Mouse (Mus musculus): ENCODE results near the gene Wipf2. TPM values are rescaled to one million over a fixed set of nuclear protein-coding genes. Genes with fewer than 3 reads are reported as not detected.

Wipf2 gene
- polyA plus RNA-seq, 2 experiments = 4.7 to 10.5 TPM

GRCm38 (mm10) chr11:98892426-98892825, 29.0 kb downstream of the Wipf2 start:
- Histone ChIP-seq H3K4me3 (replicated peaks; ENCODE audit: low read length) (no peak overlapping the region), H3K27me3 (ENCODE audit: control insufficient read depth, insufficient read depth, low read length) (no peaks in the 10 kb centered on the region), H3K9me3 (ENCODE audit: control insufficient read depth, low read length) (no peaks in the 10 kb centered on the region), H3K4me2 (replicated peaks; ENCODE audit: low read depth, low read length, severe bottlenecking) (no peak overlapping the region), H3K4me1 (ENCODE audit: control insufficient read depth, insufficient read depth, low read length) (no peaks in the 10 kb centered on the region), H3K9ac (ENCODE audit: low read depth, low read length, severe bottlenecking) (no peak overlapping the region), H3K27ac (replicated peaks; ENCODE audit: low read depth, low read length) (no peak overlapping the region), H3K36me3 (ENCODE audit: control insufficient read depth, insufficient read depth, low read length) (peaks cover 80% of the 10 kb centered on the region)
- DNase-seq (ENCODE audit: low spot score) (no peak), ATAC-seq (ENCODE audit: low FRiP score, low read depth) (no peak)
- TF ChIP-seq POLR2A (IDR thresholded peaks at IDR 0.05; ENCODE audit: borderline replicate concordance, extremely low read depth, insufficient read depth, insufficient read length) = no peak
- WGBS = 38% methylated on average over 5 of the region's 5 CpGs

GRCm38 (mm10) chr11:98900529-98901125, 37.2 kb downstream of the Wipf2 start:
- Histone ChIP-seq H3K27ac (replicated peaks; ENCODE audit: low read depth, low read length) (no peak overlapping the region), H3K9ac (ENCODE audit: low read depth, low read length, severe bottlenecking) (no peak overlapping the region), H3K9me3 (ENCODE audit: control insufficient read depth, low read length) (no peaks in the 10 kb centered on the region), H3K4me3 (replicated peaks; ENCODE audit: low read length) (no peak overlapping the region), H3K36me3 (ENCODE audit: control insufficient read depth, insufficient read depth, low read length) (peaks cover 73% of the 10 kb centered on the region), H3K27me3 (ENCODE audit: control insufficient read depth, insufficient read depth, low read length) (no peaks in the 10 kb centered on the region), H3K4me2 (replicated peaks; ENCODE audit: low read depth, low read length, severe bottlenecking) (no peak overlapping the region), H3K4me1 (ENCODE audit: control insufficient read depth, insufficient read depth, low read length) (peaks cover 7% of the 10 kb centered on the region)
- ATAC-seq (ENCODE audit: low FRiP score, low read depth) (no peak), DNase-seq (ENCODE audit: low spot score) (no peak)
- WGBS = 81% methylated on average over 12 of the region's 12 CpGs
- TF ChIP-seq POLR2A (IDR thresholded peaks at IDR 0.05; ENCODE audit: borderline replicate concordance, extremely low read depth, insufficient read depth, insufficient read length) = no peak

- Histone ChIP-seq H3K4me2 (replicated peaks; ENCODE audit: low read depth, low read length, severe bottlenecking) (no peak overlapping the region), H3K9me3 (ENCODE audit: control insufficient read depth, low read length) (no peaks in the 10 kb centered on the region), H3K4me3 (replicated peaks; ENCODE audit: low read length) (no peak overlapping the region), H3K4me1 (ENCODE audit: control insufficient read depth, insufficient read depth, low read length) (peaks cover 7% of the 10 kb centered on the region), H3K36me3 (ENCODE audit: control insufficient read depth, insufficient read depth, low read length) (peaks cover 55% of the 10 kb centered on the region), H3K27me3 (ENCODE audit: control insufficient read depth, insufficient read depth, low read length) (no peaks in the 10 kb centered on the region), H3K9ac (ENCODE audit: low read depth, low read length, severe bottlenecking) (0 out of 2 replicates have a peak overlapping the region, but pooled peaks have one; percentile 7), H3K27ac (replicated peaks; ENCODE audit: low read depth, low read length) (peak overlapping the region; percentile 48; the same call in 1 of the 2 replicates)
- TF ChIP-seq POLR2A (IDR thresholded peaks at IDR 0.05; ENCODE audit: borderline replicate concordance, extremely low read depth, insufficient read depth, insufficient read length) = no peak
- ATAC-seq (ENCODE audit: low FRiP score, low read depth) = no peak
- DNase-seq (ENCODE audit: low spot score) = no peak
- 13% methylated on average over 10 of the region's 10 CpGs for WGBS
These were observed 39.3 kb downstream of the Wipf2 start for GRCm38 (mm10) chr11:98902621-98903245.

- Histone ChIP-seq H3K9me3 (ENCODE audit: control insufficient read depth, low read length) (no peaks in the 10 kb centered on the region), H3K4me2 (replicated peaks; ENCODE audit: low read depth, low read length, severe bottlenecking) (no peak overlapping the region), H3K9ac (ENCODE audit: low read depth, low read length, severe bottlenecking) (no peak overlapping the region), H3K27ac (replicated peaks; ENCODE audit: low read depth, low read length) (no peak overlapping the region), H3K4me1 (ENCODE audit: control insufficient read depth, insufficient read depth, low read length) (peaks cover 21% of the 10 kb centered on the region), H3K36me3 (ENCODE audit: control insufficient read depth, insufficient read depth, low read length) (peaks cover 41% of the 10 kb centered on the region), H3K27me3 (ENCODE audit: control insufficient read depth, insufficient read depth, low read length) (no peaks in the 10 kb centered on the region), H3K4me3 (replicated peaks; ENCODE audit: low read length) (no peak overlapping the region)
- ATAC-seq (ENCODE audit: low FRiP score, low read depth) = no peak
- WGBS = 79% methylated on average over 2 of the region's 2 CpGs
- DNase-seq (ENCODE audit: low spot score) = no peak
- TF ChIP-seq POLR2A (IDR thresholded peaks at IDR 0.05; ENCODE audit: borderline replicate concordance, extremely low read depth, insufficient read depth, insufficient read length) = no peak
These were observed 41.1 kb downstream of the Wipf2 start for GRCm38 (mm10) chr11:98904577-98904976.

GRCm38 (mm10) chr11:98905033-98905432, 41.6 kb downstream of the Wipf2 start:
- peaks cover 36% of the 10 kb centered on the region for H3K36me3 ChIP-seq (ENCODE audit: control insufficient read depth, insufficient read depth, low read length)
- H3K4me2 ChIP-seq (replicated peaks; ENCODE audit: low read depth, low read length, severe bottlenecking) = no peak overlapping the region
- H3K9me3 ChIP-seq (ENCODE audit: control insufficient read depth, low read length) = no peaks in the 10 kb centered on the region
- WGBS = 70% methylated on average over 7 of the region's 7 CpGs
- no peak for ATAC-seq (ENCODE audit: low FRiP score, low read depth)
- H3K27me3 ChIP-seq (ENCODE audit: control insufficient read depth, insufficient read depth, low read length) = no peaks in the 10 kb centered on the region
- no peak overlapping the region for H3K4me3 ChIP-seq (replicated peaks; ENCODE audit: low read length)
- H3K4me1 ChIP-seq (ENCODE audit: control insufficient read depth, insufficient read depth, low read length) = peaks cover 21% of the 10 kb centered on the region
- no peak for TF ChIP-seq POLR2A (IDR thresholded peaks at IDR 0.05; ENCODE audit: borderline replicate concordance, extremely low read depth, insufficient read depth, insufficient read length)
- H3K27ac ChIP-seq (replicated peaks; ENCODE audit: low read depth, low read length) = no peak overlapping the region
- DNase-seq (ENCODE audit: low spot score) = no peak
- H3K9ac ChIP-seq (ENCODE audit: low read depth, low read length, severe bottlenecking) = no peak overlapping the region

All from limb, embryonic 14.5 days (tissue).